Mouse (Mus musculus): ENCODE measurements around the gene Ctrb1. TPM values are rescaled to one million over a fixed set of nuclear protein-coding genes. Genes with fewer than 3 reads are reported as not detected.
"Not testable (repeated sequence)": the region's sequence is repeated elsewhere in the genome, so short reads cannot be mapped to it uniquely, and the experiment has no call there.

The Ctrb1 gene
- polyA plus RNA-seq, 1 experiment, result 1.5 TPM

DNA sequence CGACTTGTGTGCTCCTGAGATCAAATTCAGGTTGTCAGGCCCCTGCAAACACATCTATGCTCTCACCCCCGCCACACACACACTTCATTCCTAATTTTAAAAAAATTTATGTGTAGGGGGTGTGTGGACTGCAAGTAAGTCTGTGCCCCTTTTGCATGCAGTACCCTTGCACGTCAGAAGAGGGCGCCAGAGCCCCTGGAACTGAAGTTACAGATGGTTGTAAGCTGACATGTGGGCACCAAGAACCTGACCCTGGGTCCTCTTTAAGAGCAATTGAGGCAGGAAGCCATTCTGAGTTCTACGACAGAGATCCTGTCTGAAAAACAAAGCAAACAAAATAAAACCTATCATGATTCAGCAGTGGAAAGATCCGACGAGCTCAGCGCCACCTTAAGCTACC, 14.6 kb downstream of the Ctrb1 start:
- WGBS, result 72% methylated on average over 8 of the region's 8 CpGs
- no peak for DNase-seq
- H3K4me3 ChIP-seq (replicated peaks; ENCODE audit: extremely low read depth, low read depth, low read length), result no peak overlapping the region
- TF ChIP-seq POLR2A (IDR thresholded peaks at IDR 0.05; ENCODE audit: borderline replicate concordance, extremely low read depth, low read depth, low read length) (no peak), CTCF (IDR thresholded peaks at IDR 0.05; ENCODE audit: insufficient read depth, low read length) (peak; percentile 45)
- H3K4me1 ChIP-seq (ENCODE audit: control insufficient read depth, insufficient read depth, low read length), result no peaks in the 10 kb centered on the region

DNA sequence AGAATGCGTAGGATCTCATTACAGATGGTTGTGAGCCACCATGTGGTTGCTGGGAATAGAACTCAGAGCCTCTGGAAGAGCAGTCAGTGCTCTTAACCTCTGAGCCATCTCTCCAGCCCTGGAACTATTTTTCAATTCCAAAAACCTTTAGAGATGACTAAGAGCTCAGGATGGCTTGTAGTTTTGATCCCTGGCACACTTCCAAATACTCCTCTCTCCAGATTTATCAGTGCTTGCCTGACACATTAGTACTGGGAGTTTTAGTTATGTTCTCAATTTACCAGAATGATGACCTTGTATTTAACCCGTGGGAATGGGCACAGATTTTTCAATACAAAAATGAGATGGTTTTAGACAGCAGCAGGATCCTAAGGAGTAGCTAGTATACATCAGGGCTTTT, 24.1 kb downstream of the Ctrb1 start:
- TF ChIP-seq POLR2A (IDR thresholded peaks at IDR 0.05; ENCODE audit: borderline replicate concordance, extremely low read depth, low read depth, low read length) (no peak), CTCF (IDR thresholded peaks at IDR 0.05; ENCODE audit: insufficient read depth, low read length) (no peak)
- WGBS, result 85% methylated on average over 2 of the region's 2 CpGs
- DNase-seq, result no peak
- H3K4me1 ChIP-seq (ENCODE audit: control insufficient read depth, insufficient read depth, low read length), result no peaks in the 10 kb centered on the region
- no peak overlapping the region for H3K4me3 ChIP-seq (replicated peaks; ENCODE audit: extremely low read depth, low read depth, low read length)

DNA sequence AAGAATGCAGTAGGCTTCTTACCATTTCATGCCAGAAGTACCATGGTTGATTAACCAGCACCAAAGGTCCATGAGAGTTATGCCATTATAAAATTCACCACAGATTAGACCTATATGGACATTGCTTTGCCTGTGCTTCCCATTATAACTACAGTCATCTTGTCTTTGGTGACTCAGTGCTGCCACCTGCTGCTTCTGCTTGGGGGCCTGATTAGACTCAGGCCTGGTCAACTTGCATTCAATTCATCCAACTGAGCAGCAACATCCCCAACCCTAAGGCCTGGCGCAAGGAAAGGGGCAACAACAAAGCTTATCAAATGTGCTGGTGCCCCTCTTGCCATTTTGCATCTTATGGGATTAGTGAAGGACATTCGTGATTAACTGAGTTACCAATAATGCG, 28.3 kb downstream of the Ctrb1 start:
- no peak overlapping the region for H3K4me3 ChIP-seq (replicated peaks; ENCODE audit: extremely low read depth, low read depth, low read length)
- peak; percentile 89 for TF ChIP-seq CTCF (IDR thresholded peaks at IDR 0.05; ENCODE audit: insufficient read depth, low read length)
- TF ChIP-seq POLR2A (IDR thresholded peaks at IDR 0.05; ENCODE audit: borderline replicate concordance, extremely low read depth, low read depth, low read length), result no peak
- peaks cover 6% of the 10 kb centered on the region for H3K4me1 ChIP-seq (ENCODE audit: control insufficient read depth, insufficient read depth, low read length)
- WGBS, result 89% methylated on average over 3 of the region's 3 CpGs
- DNase-seq, result peak; percentile 84

GRCm38 (mm10) chr8:111658819-111659423, 31.9 kb downstream of the Ctrb1 start:
- 19% methylated on average over 6 of the region's 6 CpGs for WGBS
- peaks cover 6% of the 10 kb centered on the region for H3K4me1 ChIP-seq (ENCODE audit: control insufficient read depth, insufficient read depth, low read length)
- TF ChIP-seq CTCF (IDR thresholded peaks at IDR 0.05; ENCODE audit: insufficient read depth, low read length) (no peak), POLR2A (IDR thresholded peaks at IDR 0.05; ENCODE audit: borderline replicate concordance, extremely low read depth, low read depth, low read length) (no peak)
- H3K4me3 ChIP-seq (replicated peaks; ENCODE audit: extremely low read depth, low read depth, low read length), result no peak overlapping the region
- no peak for DNase-seq

GRCm38 (mm10) chr8:111657312-111657854, 33.4 kb downstream of the Ctrb1 start:
- 50% methylated on average over 1 of the region's 1 CpGs for WGBS
- DNase-seq, result no peak
- no peak for TF ChIP-seq CTCF (IDR thresholded peaks at IDR 0.05; ENCODE audit: insufficient read depth, low read length)
- no peak for TF ChIP-seq POLR2A (IDR thresholded peaks at IDR 0.05; ENCODE audit: borderline replicate concordance, extremely low read depth, low read depth, low read length)
- no peak overlapping the region for H3K4me3 ChIP-seq (replicated peaks; ENCODE audit: extremely low read depth, low read depth, low read length)
- H3K4me1 ChIP-seq (ENCODE audit: control insufficient read depth, insufficient read depth, low read length), result peaks cover 6% of the 10 kb centered on the region

DNA sequence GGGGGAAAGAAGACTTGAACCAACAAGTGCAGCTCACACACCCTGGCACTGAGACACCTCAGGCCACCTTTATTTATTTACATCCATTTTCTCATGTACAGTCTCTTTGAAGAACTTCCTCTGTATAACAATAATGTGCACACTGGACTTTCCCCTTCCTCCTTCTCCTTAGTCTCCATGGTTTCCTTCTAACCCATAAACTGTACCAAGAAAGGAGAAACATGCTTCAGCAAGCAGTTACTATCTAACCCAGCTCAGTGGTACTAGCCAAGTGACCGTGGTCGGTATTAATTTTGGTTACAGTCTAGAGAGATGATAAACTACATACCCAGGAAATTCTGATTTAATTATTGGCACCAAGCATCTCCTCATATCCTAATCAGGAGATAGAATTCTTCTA, 37.3 kb downstream of the Ctrb1 start:
- Histone ChIP-seq H3K4me1 (ENCODE audit: control insufficient read depth, insufficient read depth, low read length) (peaks cover 2% of the 10 kb centered on the region), H3K4me3 (replicated peaks; ENCODE audit: extremely low read depth, low read depth, low read length) (no peak overlapping the region)
- WGBS, result 78% methylated on average over 2 of the region's 2 CpGs
- TF ChIP-seq POLR2A (IDR thresholded peaks at IDR 0.05; ENCODE audit: borderline replicate concordance, extremely low read depth, low read depth, low read length) (no peak), CTCF (IDR thresholded peaks at IDR 0.05; ENCODE audit: insufficient read depth, low read length) (no peak)
- DNase-seq, result no peak

GRCm38 (mm10) chr8:111650651-111651050, 40.2 kb downstream of the Ctrb1 start:
- no peak for DNase-seq
- no peaks in the 10 kb centered on the region for H3K4me1 ChIP-seq (ENCODE audit: control insufficient read depth, insufficient read depth, low read length)
- no peak overlapping the region for H3K4me3 ChIP-seq (replicated peaks; ENCODE audit: extremely low read depth, low read depth, low read length)
- 91% methylated on average over 3 of the region's 3 CpGs for WGBS
- TF ChIP-seq CTCF (IDR thresholded peaks at IDR 0.05; ENCODE audit: insufficient read depth, low read length), result no peak
- TF ChIP-seq POLR2A (IDR thresholded peaks at IDR 0.05; ENCODE audit: borderline replicate concordance, extremely low read depth, low read depth, low read length), result no peak

DNA sequence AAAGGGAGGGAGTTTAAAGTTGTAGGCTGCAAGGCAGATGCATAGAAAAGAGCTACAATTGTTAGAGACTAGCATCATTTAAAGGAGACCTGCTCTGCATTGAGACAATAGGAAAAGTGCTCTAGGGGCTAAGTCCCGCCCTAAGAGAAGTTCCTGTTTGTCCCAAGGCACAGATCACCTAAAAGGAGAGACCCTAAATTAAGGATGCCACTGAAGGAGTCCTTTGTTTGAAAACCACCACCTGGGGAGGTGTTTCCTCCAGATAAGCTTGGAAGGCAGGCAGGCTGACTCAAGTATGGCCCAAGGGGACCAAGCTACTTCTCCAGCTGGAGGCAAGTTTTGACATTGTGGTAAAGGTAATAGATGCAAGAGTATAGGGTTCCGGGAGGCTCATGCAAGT, 42.0 kb downstream of the Ctrb1 start:
- no peak overlapping the region for H3K4me3 ChIP-seq (replicated peaks; ENCODE audit: extremely low read depth, low read depth, low read length)
- no peak for TF ChIP-seq CTCF (IDR thresholded peaks at IDR 0.05; ENCODE audit: insufficient read depth, low read length)
- no peak for TF ChIP-seq POLR2A (IDR thresholded peaks at IDR 0.05; ENCODE audit: borderline replicate concordance, extremely low read depth, low read depth, low read length)
- WGBS, result 72% methylated on average over 2 of the region's 2 CpGs
- DNase-seq, result no peak
- H3K4me1 ChIP-seq (ENCODE audit: control insufficient read depth, insufficient read depth, low read length), result no peaks in the 10 kb centered on the region

GRCm38 (mm10) chr8:111645715-111646114, 45.1 kb downstream of the Ctrb1 start:
- DNase-seq, result no peak
- TF ChIP-seq CTCF (IDR thresholded peaks at IDR 0.05; ENCODE audit: insufficient read depth, low read length) (no peak), POLR2A (IDR thresholded peaks at IDR 0.05; ENCODE audit: borderline replicate concordance, extremely low read depth, low read depth, low read length) (no peak)
- WGBS, result 90% methylated on average over 8 of the region's 8 CpGs
- Histone ChIP-seq H3K4me1 (ENCODE audit: control insufficient read depth, insufficient read depth, low read length) (peaks cover 5% of the 10 kb centered on the region), H3K4me3 (replicated peaks; ENCODE audit: extremely low read depth, low read depth, low read length) (no peak overlapping the region)

GRCm38 (mm10) chr8:111644286-111645051, 46.3 kb downstream of the Ctrb1 start:
- H3K4me3 ChIP-seq (replicated peaks; ENCODE audit: extremely low read depth, low read depth, low read length), result peak overlapping the region; percentile 91
- not testable (repeated sequence) for H3K4me1 ChIP-seq (ENCODE audit: control insufficient read depth, insufficient read depth, low read length); DNase-seq
- 32% methylated on average over 12 of the region's 12 CpGs for WGBS
